ENCODE assay signal across 9 mouse cellular contexts in genomic region chr9:49528943-49529342, GRCm38 (mm10). TPM values are rescaled to one million over a fixed set of nuclear protein-coding genes. Genes with fewer than 3 reads are reported as not detected.
DNase-seq lines count a peak whose midpoint lies in the region; ATAC-seq and TF ChIP-seq lines count a peak whose summit lies in the region.
"Had no signal": no experiment of that assay in that cellular context is flagged by ENCODE, and none has a peak within 500 bp of the region (broad histone marks: within the 10 kb centered on the region; RNA-seq: fewer than 3 reads in every experiment).

No protein-coding gene starts in this region.

- WGBS in lung, embryonic 14.5 days: 64% methylated on average over 10 of the region's 10 CpGs

- no peaks in the 10 kb centered on the region for H3K4me1 ChIP-seq in lung, embryonic 14.5 days (ENCODE audit: insufficient read depth)

- no peaks in the 10 kb centered on the region for H3K9me3 ChIP-seq in lung, embryonic 14.5 days (ENCODE audit: low read depth, low read length)
- H3K9me3 ChIP-seq: neural tube, embryonic 12.5 days had no signal

- no peak overlapping the region for H3K27ac ChIP-seq in lung, embryonic 14.5 days (ENCODE audit: low read depth)
- H3K27ac ChIP-seq: neural tube, embryonic 12.5 days had no signal

- TF ChIP-seq CTCF in lung, embryonic 14.5 days (IDR thresholded peaks at IDR 0.05; ENCODE audit: low read depth): peak; percentile 65

- H3K4me3 ChIP-seq in lung, embryonic 14.5 days (ENCODE audit: low read depth, low read length): no peak overlapping the region
- H3K4me3 ChIP-seq: neural tube, embryonic 12.5 days had no signal

- H3K36me3 ChIP-seq in lung, embryonic 14.5 days (ENCODE audit: insufficient read depth): no peaks in the 10 kb centered on the region

- H3K27me3 ChIP-seq in lung, embryonic 14.5 days (ENCODE audit: insufficient read depth, low read length): no peaks in the 10 kb centered on the region
- H3K27me3 ChIP-seq: neural tube, embryonic 12.5 days had no signal

- intact Hi-C loops in gastrocnemius, postnatal 36 days (cut with DNase I): no loop called here

- no peak for ATAC-seq in lung, embryonic 14.5 days (ENCODE audit: insufficient read depth)

- DNase-seq in gastrocnemius, postnatal 10 days: peak; percentile 37
- no peak for DNase-seq in gastrocnemius, postnatal 36 days
- peak; percentile 70 for DNase-seq in lung, embryonic 14.5 days
- no peak for DNase-seq in lung, adult 18-20 months
- DNase-seq in cerebellum, adult 8-10 months: peak; percentile 42
- DNase-seq in layer of hippocampus, adult 9-10 months (ENCODE audit: low spot score): peak; percentile 12
- DNase-seq in ovary, adult 18-20 months (ENCODE audit: low spot score): no peak
- no peak for DNase-seq in spleen, postnatal 36 days (ENCODE audit: low spot score in 2 of 2)

- no peak overlapping the region for H3K9ac ChIP-seq in lung, embryonic 14.5 days
- H3K9ac ChIP-seq: neural tube, embryonic 12.5 days had no signal

- no peak overlapping the region for H3K4me2 ChIP-seq in lung, embryonic 14.5 days
- H3K4me2 ChIP-seq: neural tube, embryonic 12.5 days had no signal

RNA-seq across cellular contexts. Expression of gene Ttc12, which starts 42.9 kb away (rescaled TPM):
- total RNA-seq in gastrocnemius, postnatal 10 days (2021): under 1 TPM; 0.66 to 0.93 TPM
- under 1 TPM; 0.86 to 0.87 TPM for total RNA-seq in gastrocnemius, postnatal 36 days (2021)
- polyA plus RNA-seq in lung, embryonic 14.5 days (2014; fragmentation: Nextera tagmentation; extraction: Ambion mirVana): 2.1 and 3.0 TPM in 2 replicates

Comparison
In these comparisons a context has a peak if more than half of its experiments do, and no peak if none do; other contexts are left out.
1. DNase-seq: peak in gastrocnemius, postnatal 10 days (single experiment), lung, embryonic 14.5 days (single experiment), cerebellum, adult 8-10 months (single experiment) and layer of hippocampus, adult 9-10 months (single experiment); none in gastrocnemius, postnatal 36 days (0 of 2), lung, adult 18-20 months (0 of 2), ovary, adult 18-20 months (single experiment) and spleen, postnatal 36 days (0 of 2).